In genomic region chr10:40050763-40051162, GRCm38 (mm10) we compare ENCODE assay signal across 19 mouse cellular contexts. TPM values are rescaled to one million over a fixed set of nuclear protein-coding genes. Genes with fewer than 3 reads are reported as not detected.
"Had no signal": no experiment of that assay in that cellular context is flagged by ENCODE, and none has a peak within 500 bp of the region (broad histone marks: within the 10 kb centered on the region; RNA-seq: fewer than 3 reads in every experiment).

No protein-coding gene starts in this region.

- DNase-seq: liver, postnatal 0 days; lung, adult 2 months; lung, postnatal 14 days; lung, postnatal 36 days; right cerebral cortex, postnatal 14 days; thymus, adult 2 months; thymus, postnatal 36 days had no signal

- H3K4me1 ChIP-seq: lung, embryonic 15.5 days; midbrain, embryonic 13.5 days; midbrain, embryonic 15.5 days; neural tube, embryonic 12.5 days; stomach, embryonic 15.5 days had no signal

- H3K4me3 ChIP-seq: lung, embryonic 15.5 days; megakaryocyte, embryonic 14.5 days; midbrain, embryonic 13.5 days; midbrain, embryonic 15.5 days; neural tube, embryonic 12.5 days; stomach, embryonic 15.5 days had no signal

- ATAC-seq: liver, postnatal 0 days; lung, postnatal 0 days; midbrain, embryonic 13.5 days; midbrain, embryonic 15.5 days had no signal

- H3K27ac ChIP-seq: lung, embryonic 15.5 days; macrophage; midbrain, embryonic 13.5 days; midbrain, embryonic 15.5 days; neural tube, embryonic 12.5 days; stomach, embryonic 15.5 days; stomach, postnatal 0 days had no signal

- H3K27me3 ChIP-seq: lung, embryonic 15.5 days; megakaryocyte, embryonic 14.5 days; midbrain, embryonic 13.5 days; midbrain, embryonic 15.5 days; neural tube, embryonic 12.5 days; stomach, embryonic 15.5 days had no signal

- H3K4me2 ChIP-seq: lung, embryonic 15.5 days; midbrain, embryonic 11.5 days; midbrain, embryonic 13.5 days; midbrain, embryonic 15.5 days; neural tube, embryonic 12.5 days; stomach, embryonic 15.5 days had no signal

- H3K36me3 ChIP-seq: lung, embryonic 15.5 days; midbrain, embryonic 13.5 days; midbrain, embryonic 15.5 days; neural tube, embryonic 12.5 days; stomach, embryonic 15.5 days had no signal

- H3K9ac ChIP-seq: liver, postnatal 0 days; lung, embryonic 15.5 days; midbrain, embryonic 13.5 days; midbrain, embryonic 15.5 days; neural tube, embryonic 12.5 days; stomach, embryonic 15.5 days had no signal

- H3K9me3 ChIP-seq: lung, embryonic 15.5 days; megakaryocyte, embryonic 14.5 days; midbrain, embryonic 13.5 days; midbrain, embryonic 15.5 days; neural tube, embryonic 12.5 days; stomach, embryonic 15.5 days had no signal

RNA-seq across cellular contexts. Expression of gene Mfsd4b1, which starts 25.7 kb away (rescaled TPM):
- total RNA-seq: monocyte, adult 5-6 weeks; neutrophil, adult 5-6 weeks had no signal
- polyA plus RNA-seq: macrophage; midbrain, embryonic 11.5 days; neural tube, embryonic 12.5 days had no signal
